Mouse (Mus musculus) limb, embryonic 14.5 days (tissue): ENCODE results near the gene Fah. TPM values are rescaled to one million over a fixed set of nuclear protein-coding genes. Genes with fewer than 3 reads are reported as not detected.

Experiments
- ATAC-seq: fragments of 200-750 bp; cut with Nextera tagmentation; 2 replicates; pipeline ENCODE4 v1.8.0; 2017; ENCODE audit warnings: low read depth, moderate number of reproducible peaks, moderate TSS enrichment; ENCODE audit not compliant: low FRiP score
- DNase-seq: peaks from one replicate; pipeline ENCODE4 v3.0.0-alpha.2; 2015; ENCODE audit warnings: low spot score
- H3K27ac ChIP-seq: fragments of 300-500 bp; sonication (generic); replicated peaks from 2 replicates; pipeline ENCODE4 v1.5.1; 2014; ENCODE audit warnings: low read depth, mild to moderate bottlenecking, low read length, moderate library complexity, mixed read lengths
- H3K27me3 ChIP-seq: fragments of 300-500 bp; sonication (generic); 2 replicates; pipeline ENCODE4 v1.6.1; 2014; ENCODE audit warnings: low read length, mixed read lengths; ENCODE audit not compliant: control insufficient read depth, insufficient read depth
- H3K36me3 ChIP-seq: fragments of 300-500 bp; sonication (generic); 2 replicates; pipeline ENCODE4 v1.6.1; 2014; ENCODE audit warnings: mild to moderate bottlenecking, low read length, moderate library complexity, mixed read lengths; ENCODE audit not compliant: control insufficient read depth, insufficient read depth
- H3K4me1 ChIP-seq: fragments of 300-500 bp; sonication (generic); 2 replicates; pipeline ENCODE4 v1.6.1; 2014; ENCODE audit warnings: antibody characterized with exemption, low read length, mixed read lengths; ENCODE audit not compliant: control insufficient read depth, insufficient read depth
- H3K4me2 ChIP-seq: fragments of 300-500 bp; sonication (generic); replicated peaks from 2 replicates; pipeline ENCODE4 v1.6.1; 2014; ENCODE audit warnings: low read depth, mild to moderate bottlenecking, low read length, moderate library complexity; ENCODE audit not compliant: severe bottlenecking
- H3K4me3 ChIP-seq: fragments of 300-500 bp; sonication (generic); replicated peaks from 2 replicates; pipeline ENCODE4 v1.5.1; 2014; ENCODE audit warnings: low read length
- H3K9ac ChIP-seq: fragments of 300-500 bp; sonication (generic); 2 replicates; pipeline ENCODE4 v1.6.1; 2014; ENCODE audit warnings: mild to moderate bottlenecking, low read depth, low read length, moderate library complexity; ENCODE audit not compliant: severe bottlenecking
- H3K9me3 ChIP-seq: fragments of 300-500 bp; sonication (generic); 2 replicates; pipeline ENCODE4 v1.6.1; 2016; ENCODE audit warnings: low read length; ENCODE audit not compliant: control insufficient read depth
- POLR2A ChIP-seq: fragments of 200-500 bp; IDR thresholded peaks from 2 replicates; pipeline ENCODE4 v1.8.0; 2012; ENCODE audit warnings: inconsistent platforms, mild to moderate bottlenecking, moderate library complexity, borderline replicate concordance; ENCODE audit not compliant: insufficient read depth, insufficient read length; ENCODE audit errors: extremely low read depth
- WGBS: fragments of 180-500 bp; shearing (Covaris S2); extraction: QIAGEN DNeasy Blood & Tissue Kit; methylation state at CpG from one replicate; pipeline ENCODE4 v1.1.7; 2014; 5-methylcytosine and 5-hydroxymethylcytosine counted together
- polyA plus RNA-seq, 2 experiments: library from polyadenylated mRNA; depleted of rRNA in 1 of 2; stranded (reverse) in 1 of 2; unstranded in 1 of 2; fragments of >200 nt; fragmentation: Nextera tagmentation in 1 of 2; extraction: Ambion mirVana in 1 of 2; gene quantifications; 2 replicates each; pipeline versions ENCODE4 v1.2.1 to v1.2.3; 2012 to 2014

Fah gene
- polyA plus RNA-seq, 2 experiments, result 5.0 to 7.4 TPM

GRCm38 (mm10) chr7:84585086-84585485 lies 21.4 kb downstream of the Fah start:
- H3K4me2 ChIP-seq, result no peak overlapping the region
- H3K27ac ChIP-seq, result no peak overlapping the region
- no peak overlapping the region for H3K4me3 ChIP-seq
- no peak overlapping the region for H3K9ac ChIP-seq
- H3K4me1 ChIP-seq, result no peaks in the 10 kb centered on the region
- DNase-seq, result no peak
- ATAC-seq, result no peak
- TF ChIP-seq POLR2A, result no peak
- no peaks in the 10 kb centered on the region for H3K9me3 ChIP-seq
- no peaks in the 10 kb centered on the region for H3K36me3 ChIP-seq
- WGBS, result 83% methylated on average over 4 of the region's 4 CpGs
- no peaks in the 10 kb centered on the region for H3K27me3 ChIP-seq

- Histone ChIP-seq H3K4me3 (no peak overlapping the region), H3K4me1 (no peaks in the 10 kb centered on the region), H3K4me2 (no peak overlapping the region), H3K9me3 (no peaks in the 10 kb centered on the region), H3K27ac (no peak overlapping the region), H3K9ac (no peak overlapping the region), H3K27me3 (no peaks in the 10 kb centered on the region), H3K36me3 (no peaks in the 10 kb centered on the region)
- 100% methylated on average over 1 of the region's 1 CpGs for WGBS
- DNase-seq (no peak), ATAC-seq (no peak)
- TF ChIP-seq POLR2A, result no peak
Measured at GRCm38 (mm10) chr7:84579769-84580168, 26.8 kb downstream of the Fah start.

GRCm38 (mm10) chr7:84578841-84579240 lies 27.7 kb downstream of the Fah start:
- Histone ChIP-seq H3K4me1 (no peaks in the 10 kb centered on the region), H3K36me3 (no peaks in the 10 kb centered on the region), H3K4me3 (no peak overlapping the region), H3K27ac (no peak overlapping the region), H3K4me2 (no peak overlapping the region), H3K27me3 (no peaks in the 10 kb centered on the region), H3K9me3 (no peaks in the 10 kb centered on the region), H3K9ac (no peak overlapping the region)
- 64% methylated on average over 1 of the region's 1 CpGs for WGBS
- no peak for ATAC-seq
- no peak for TF ChIP-seq POLR2A
- no peak for DNase-seq

GRCm38 (mm10) chr7:84577034-84577433 lies 29.5 kb downstream of the Fah start:
- Histone ChIP-seq H3K27me3 (no peaks in the 10 kb centered on the region), H3K9me3 (no peaks in the 10 kb centered on the region), H3K27ac (no peak overlapping the region), H3K4me3 (no peak overlapping the region), H3K4me1 (no peaks in the 10 kb centered on the region), H3K9ac (no peak overlapping the region), H3K4me2 (no peak overlapping the region), H3K36me3 (no peaks in the 10 kb centered on the region)
- TF ChIP-seq POLR2A, result no peak
- ATAC-seq (no peak), DNase-seq (no peak)
- 75% methylated on average over 2 of the region's 2 CpGs for WGBS

- Histone ChIP-seq H3K9me3 (no peaks in the 10 kb centered on the region), H3K36me3 (no peaks in the 10 kb centered on the region), H3K4me3 (no peak overlapping the region), H3K27ac (no peak overlapping the region), H3K4me1 (no peaks in the 10 kb centered on the region), H3K9ac (no peak overlapping the region), H3K27me3 (no peaks in the 10 kb centered on the region), H3K4me2 (no peak overlapping the region)
- 77% methylated on average over 6 of the region's 6 CpGs for WGBS
- TF ChIP-seq POLR2A, result no peak
- DNase-seq, result no peak
- no peak for ATAC-seq
Measured at GRCm38 (mm10) chr7:84566200-84566599, 40.3 kb downstream of the Fah start.

- no peaks in the 10 kb centered on the region for H3K9me3 ChIP-seq
- WGBS, result 78% methylated on average over 3 of the region's 3 CpGs
Measured at GRCm38 (mm10) chr7:84564236-84564635, 42.3 kb downstream of the Fah start.

More at GRCm38 (mm10) chr7:84564236-84564635, 42.3 kb downstream of the Fah start:
- H3K36me3 ChIP-seq, result no peaks in the 10 kb centered on the region
- no peaks in the 10 kb centered on the region for H3K27me3 ChIP-seq
- no peak overlapping the region for H3K9ac ChIP-seq
- H3K4me2 ChIP-seq, result no peak overlapping the region
- DNase-seq (no peak), ATAC-seq (no peak)
- no peak overlapping the region for H3K27ac ChIP-seq
- no peak for TF ChIP-seq POLR2A
- H3K4me1 ChIP-seq, result no peaks in the 10 kb centered on the region
- no peak overlapping the region for H3K4me3 ChIP-seq
